Comparison of ENCODE assay signal across 8 mouse cellular contexts in genomic region chr11:69272122-69272740, GRCm38 (mm10). TPM values are rescaled to one million over a fixed set of nuclear protein-coding genes. Genes with fewer than 3 reads are reported as not detected.
DNase-seq lines count a peak whose midpoint lies in the region; ATAC-seq and TF ChIP-seq lines count a peak whose summit lies in the region.
"Had no signal": no experiment of that assay in that cellular context is flagged by ENCODE, and none has a peak within 500 bp of the region (broad histone marks: within the 10 kb centered on the region; RNA-seq: fewer than 3 reads in every experiment).

No protein-coding gene starts in this region.

- ATAC-seq in megakaryocyte, adult 5-6 weeks (ENCODE audit: poor library complexity, severe bottlenecking), result peak; percentile 56

- H3K4me3 ChIP-seq in C2C12 (ENCODE audit: insufficient read depth, poor library complexity, severe bottlenecking) (no peak overlapping the region), MEL (ENCODE audit: control insufficient read depth in 1 of 2, insufficient read depth in 1 of 2, low read depth in 2 of 2, low read length in 2 of 2) (peak overlapping the region in 1 of 2 experiments; percentile 16; a peak in 1 of 4 replicates)
- H3K4me3 ChIP-seq: lung, embryonic 15.5 days had no signal

- no peak overlapping the region for H3K9ac ChIP-seq in MEL (ENCODE audit: control insufficient read depth, low read depth, low read length, poor library complexity, severe bottlenecking)
- H3K9ac ChIP-seq: lung, embryonic 15.5 days had no signal

- no peaks in the 10 kb centered on the region for H3K79me2 ChIP-seq in C2C12 (ENCODE audit: control insufficient read depth, insufficient read depth)
- H3K79me2 ChIP-seq in MEL (ENCODE audit: control insufficient read depth, insufficient read depth, low read length, poor library complexity), result no peaks in the 10 kb centered on the region

- TF ChIP-seq CTCF in C2C12 (IDR thresholded peaks at IDR 0.05; ENCODE audit: control insufficient read depth, insufficient read depth, insufficient read length) (peak; percentile 0), MEL (IDR thresholded peaks at IDR 0.05 in 2 of 3, conservative IDR thresholded peaks at IDR 0.05 in 1 of 3; ENCODE audit: control insufficient read depth in 1 of 3, insufficient read depth in 1 of 3, low read depth in 2 of 3, low read length in 3 of 3, poor library complexity in 1 of 3, severe bottlenecking in 1 of 3) (peak; percentile 64 to 92 (median 72))

- no peaks in the 10 kb centered on the region for H3K9me3 ChIP-seq in MEL (replicated peaks; ENCODE audit: insufficient read depth, low read length)
- H3K9me3 ChIP-seq: lung, embryonic 15.5 days had no signal

- TF ChIP-seq RAD21 in MEL (IDR thresholded peaks at IDR 0.05; ENCODE audit: low read depth, low read length), result peak; percentile 88

- intact Hi-C loops in gastrocnemius, postnatal 36 days (cut with DNase I), result loop anchor here (5.0 kb wide), 1 partner anchor 240 kb away; no protein-coding TSS in a partner anchor

- no peaks in the 10 kb centered on the region for H3K4me1 ChIP-seq in MEL (ENCODE audit: control insufficient read depth in 1 of 2, insufficient read depth in 2 of 2, low read length in 2 of 2)
- H3K4me1 ChIP-seq: lung, embryonic 15.5 days had no signal

- no peaks in the 10 kb centered on the region for H3K79me3 ChIP-seq in C2C12 (ENCODE audit: low read depth)

- TF ChIP-seq POLR2A in MEL (IDR thresholded peaks at IDR 0.05; ENCODE audit: control insufficient read depth in 1 of 2, insufficient read depth in 1 of 2, low read depth in 1 of 2, low read length in 2 of 2, poor library complexity in 1 of 2), result no peak

- H3ac ChIP-seq in C2C12 (ENCODE audit: control insufficient read depth, insufficient read length, low read depth), result peak overlapping the region; percentile 43

- H3K36me3 ChIP-seq in C2C12 (ENCODE audit: control insufficient read depth, insufficient read depth) (no peaks in the 10 kb centered on the region), MEL (ENCODE audit: control insufficient read depth in 1 of 2, insufficient read depth in 2 of 2, low read length in 2 of 2) (no peaks in the 10 kb centered on the region; a peak in 1 of 4 replicates)
- H3K36me3 ChIP-seq: lung, embryonic 15.5 days had no signal

- DNase-seq in MEL (ENCODE audit: low read depth, low spot score), result peak; percentile 94
- peak; percentile 80 for DNase-seq in cerebellum, adult 8-10 months
- peak; percentile 58 to 73 for DNase-seq in gastrocnemius, postnatal 36 days
- peak; percentile 82 to 85 for DNase-seq in layer of hippocampus, postnatal 10 days (ENCODE audit: low spot score in 2 of 2)
- peak; percentile 80 to 93 for DNase-seq in spleen, postnatal 10 days (ENCODE audit: low spot score in 2 of 2)

- H3K27me3 ChIP-seq in C2C12 (ENCODE audit: control insufficient read depth, insufficient read depth, insufficient read length), result no peaks in the 10 kb centered on the region
- peaks cover 0 to 2% of the 10 kb centered on the region in 2 experiments; a peak in 2 of 4 replicates for H3K27me3 ChIP-seq in MEL (ENCODE audit: control insufficient read depth in 1 of 2, insufficient read depth in 2 of 2, low read length in 2 of 2)

- H3K27ac ChIP-seq in MEL (ENCODE audit: control insufficient read depth, low read depth, low read length), result no peak overlapping the region
- H3K27ac ChIP-seq: lung, embryonic 15.5 days had no signal

- peak in 1 of 2 experiments; percentile 6; a peak in 1 of 4 replicates for TF ChIP-seq EP300 in MEL (IDR thresholded peaks at IDR 0.05; ENCODE audit: low read depth in 1 of 2, low read length in 2 of 2)

TF ChIP-seq in C2C12, 6 proteins besides CTCF, POLR2A, EP300 and RAD21:
- TF ChIP-seq MAX (IDR thresholded peaks at IDR 0.05) (peak; percentile 7), USF1 (IDR thresholded peaks at IDR 0.05; ENCODE audit: low read depth) (no peak)

TF ChIP-seq in MEL, 35 proteins besides CTCF, POLR2A, EP300 and RAD21:
- TF ChIP-seq MAFK (IDR thresholded peaks at IDR 0.05; ENCODE audit: borderline replicate concordance, low read depth, low read length) (no peak), MAX (IDR thresholded peaks at IDR 0.05; ENCODE audit: low read length) (no peak), MXI1 (IDR thresholded peaks at IDR 0.05; ENCODE audit: low read depth, low read length) (peak; percentile 37; the same call in 1 of the 2 replicates), MAZ (IDR thresholded peaks at IDR 0.05; ENCODE audit: low read depth, low read length) (no peak), SIN3A (IDR thresholded peaks at IDR 0.05; ENCODE audit: low read length) (peak; percentile 72; the same call in 1 of the 2 replicates), MYC (IDR thresholded peaks at IDR 0.05; ENCODE audit: low read depth, low read length) (0 out of 2 replicates have a peak, but pooled peaks have one; percentile 23), SMC3 (IDR thresholded peaks at IDR 0.05; ENCODE audit: low read depth, low read length) (peak; percentile 95), HCFC1 (IDR thresholded peaks at IDR 0.05; ENCODE audit: low read depth, low read length) (0 out of 2 replicates have a peak, but pooled peaks have one; percentile 25), NRF1 (IDR thresholded peaks at IDR 0.05; ENCODE audit: insufficient read depth, low read depth, low read length, poor library complexity, severe bottlenecking) (no peak), ZC3H11A (IDR thresholded peaks at IDR 0.05; ENCODE audit: low read depth, low read length) (peak; percentile 90), GATA1 (IDR thresholded peaks at IDR 0.05; ENCODE audit: low read depth, low read length) (peak; percentile 46; the same call in 1 of the 2 replicates), GABPA (IDR thresholded peaks at IDR 0.05; ENCODE audit: low read depth, low read length) (no peak), USF1 (IDR thresholded peaks at IDR 0.05; ENCODE audit: low read depth, low read length) (no peak), ZNF384 (IDR thresholded peaks at IDR 0.05; ENCODE audit: low read depth, low read length) (peak; percentile 86), ETS1 (IDR thresholded peaks at IDR 0.05; ENCODE audit: low read depth, low read length) (no peak), KAT2A (conservative IDR thresholded peaks at IDR 0.05; ENCODE audit: low read depth, low read length) (no peak), TAL1 (IDR thresholded peaks at IDR 0.05; ENCODE audit: low read length) (no peak), MYB (IDR thresholded peaks at IDR 0.05; ENCODE audit: low read depth, low read length) (no peak), CHD1 (IDR thresholded peaks at IDR 0.05; ENCODE audit: low read depth, low read length) (no peak), TBP (IDR thresholded peaks at IDR 0.05; ENCODE audit: low read depth, low read length) (0 out of 2 replicates have a peak, but pooled peaks have one; percentile 25)

RNA-seq across cellular contexts. Expression of gene Gucy2e, which starts 35.4 kb away (rescaled TPM):
- polyA plus RNA-seq in C2C12 (2012; fragmentation: generic; extraction: Trizol), result not detected
- not detected in 2 replicates for total RNA-seq in MEL (2012; rRNA removed)
- polyA plus RNA-seq in MEL (2012; ENCODE audit: insufficient read depth in 1 of 2, insufficient read length in 2 of 2, low read depth in 1 of 2, low replicate concordance in 2 of 2, missing spikeins in 1 of 2), result not detected
- not detected for total RNA-seq in gastrocnemius, postnatal 36 days (2021)
- total RNA-seq in layer of hippocampus, postnatal 10 days (2021), result under 1 TPM; 0.60 to 0.94 TPM
- 0.16 TPM in 1 of 2 replicates, not detected in the other for total RNA-seq in megakaryocyte, adult 5-6 weeks (2015)
- 0.07 and 0.33 TPM in 2 replicates for total RNA-seq in megakaryocyte, adult 5-6 weeks (2017)

RNA-seq across cellular contexts. Expression of gene Cntrob, which starts 51.3 kb away (rescaled TPM):
- polyA plus RNA-seq in C2C12 (2012; fragmentation: generic; extraction: Trizol) (9.9 TPM), MEL (2012; ENCODE audit: insufficient read depth in 1 of 2, insufficient read length in 2 of 2, low read depth in 1 of 2, low replicate concordance in 2 of 2, missing spikeins in 1 of 2) (10 to 100 TPM in 1 of 2 experiments, not detected in 1; 38.3 TPM)
- 16.5 and 17.8 TPM in 2 replicates for total RNA-seq in MEL (2012; rRNA removed)
- total RNA-seq in gastrocnemius, postnatal 36 days (2021), result 1 to 10 TPM; 1.4 TPM
- 10 to 100 TPM; 16.6 to 18.2 TPM for total RNA-seq in layer of hippocampus, postnatal 10 days (2021)
- 15.2 and 28.3 TPM in 2 replicates for total RNA-seq in megakaryocyte, adult 5-6 weeks (2015)
- total RNA-seq in megakaryocyte, adult 5-6 weeks (2017), result 10.4 and 13.8 TPM in 2 replicates

RNA-seq across cellular contexts. Expression of gene Trappc1, which starts 51.5 kb away (rescaled TPM):
- polyA plus RNA-seq in C2C12 (2012; fragmentation: generic; extraction: Trizol) (114 TPM), MEL (2012; ENCODE audit: insufficient read depth in 1 of 2, insufficient read length in 2 of 2, low read depth in 1 of 2, low replicate concordance in 2 of 2, missing spikeins in 1 of 2) (10 to 100 TPM in 1 of 2 experiments, not detected in 1; 89.8 TPM)
- total RNA-seq in MEL (2012; rRNA removed), result 57.6 and 58.6 TPM in 2 replicates
- 10 to 100 TPM; 40.1 to 41.8 TPM for total RNA-seq in gastrocnemius, postnatal 36 days (2021)
- 10 to 100 TPM; 74.5 to 83.6 TPM for total RNA-seq in layer of hippocampus, postnatal 10 days (2021)
- total RNA-seq in megakaryocyte, adult 5-6 weeks (2015), result 219 and 269 TPM in 2 replicates
- total RNA-seq in megakaryocyte, adult 5-6 weeks (2017), result 155 and 195 TPM in 2 replicates

RNA-seq across cellular contexts. Expression of gene Kcnab3, which starts 53.8 kb away (rescaled TPM):
- polyA plus RNA-seq in C2C12 (2012; fragmentation: generic; extraction: Trizol) (3.2 TPM), MEL (2012; ENCODE audit: insufficient read depth in 1 of 2, insufficient read length in 2 of 2, low read depth in 1 of 2, low replicate concordance in 2 of 2, missing spikeins in 1 of 2) (1 to 10 TPM in 1 of 2 experiments, not detected in 1; 6.2 TPM)
- total RNA-seq in MEL (2012; rRNA removed), result 3.0 and 3.8 TPM in 2 replicates
- total RNA-seq in gastrocnemius, postnatal 36 days (2021), result under 1 TPM in 1 of 2 experiments, not detected in 1; 0.10 TPM
- 10 to 100 TPM; 12.3 to 14.7 TPM for total RNA-seq in layer of hippocampus, postnatal 10 days (2021)
- 0.59 and 1.3 TPM in 2 replicates for total RNA-seq in megakaryocyte, adult 5-6 weeks (2015)
- 0.40 and 1.7 TPM in 2 replicates for total RNA-seq in megakaryocyte, adult 5-6 weeks (2017)
